Mouse (Mus musculus): ENCODE measurements around the gene Zfp719. TPM values are rescaled to one million over a fixed set of nuclear protein-coding genes. Genes with fewer than 3 reads are reported as not detected.

Gene Zfp719
- total RNA-seq, 2 experiments from 2014 or later = 10.8 to 12.5 TPM

DNA sequence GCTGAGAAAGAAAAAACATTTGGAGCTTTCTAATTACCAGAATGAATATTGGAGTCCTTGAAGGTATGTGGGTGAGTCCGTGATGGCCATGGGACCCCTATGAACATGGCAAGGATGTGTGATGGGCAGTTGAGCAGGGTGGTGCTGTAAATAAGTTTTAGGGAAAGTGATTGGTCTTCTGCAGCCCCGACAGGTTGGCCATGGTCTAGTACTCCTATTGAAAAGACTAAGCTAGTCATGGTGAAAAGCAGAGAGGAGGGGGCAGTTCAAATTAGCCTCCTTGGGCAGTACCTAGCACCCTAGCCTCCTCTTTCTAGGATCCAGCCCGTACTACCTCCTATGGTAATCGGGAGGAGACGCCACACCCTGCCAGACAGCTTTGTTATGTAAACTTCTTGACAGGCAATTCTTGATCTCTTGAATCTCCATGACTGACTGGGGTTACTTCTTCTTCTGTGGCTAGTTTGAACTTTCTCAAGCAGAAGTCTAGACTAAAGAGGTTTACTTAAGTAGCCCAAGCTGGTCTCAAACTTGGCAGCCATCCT is 28.4 kb downstream of the Zfp719 start:
- no peak for DNase-seq

- no peak for DNase-seq
These were observed 29.0 kb downstream of the Zfp719 start for GRCm38 (mm10) chr7:43608316-43608824.

GRCm38 (mm10) chr7:43613816-43614551 is 34.6 kb downstream of the Zfp719 start:
- no peak for DNase-seq

GRCm38 (mm10) chr7:43622927-43623326 is 43.5 kb downstream of the Zfp719 start:
- DNase-seq = no peak

- DNase-seq = no peak
These were observed 44.4 kb downstream of the Zfp719 start for GRCm38 (mm10) chr7:43623819-43624218.

GRCm38 (mm10) chr7:43625065-43625464 is 45.7 kb downstream of the Zfp719 start:
- no peak for DNase-seq

- DNase-seq = no peak
These were observed 46.5 kb downstream of the Zfp719 start for GRCm38 (mm10) chr7:43625794-43626422.

DNA sequence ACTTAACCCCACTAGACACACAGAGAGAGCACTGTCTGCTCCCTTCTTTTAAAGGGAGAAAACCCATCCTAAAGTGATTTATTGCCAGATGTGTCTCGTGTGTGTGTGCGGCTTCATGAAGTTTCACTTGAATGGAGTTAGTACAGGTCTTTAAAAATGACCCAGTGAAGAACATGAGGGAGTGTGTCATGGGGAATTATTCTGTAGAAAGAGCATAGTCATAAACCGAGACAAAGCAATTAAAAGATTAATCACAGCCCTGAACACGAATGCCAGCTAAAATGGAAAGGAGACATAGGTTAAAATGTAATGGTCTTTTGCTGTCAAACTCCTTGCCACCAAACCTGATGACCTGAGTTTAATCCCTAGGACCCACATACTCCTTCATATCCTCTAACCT is 54.5 kb downstream of the Zfp719 start:
- no peak for DNase-seq

DNA sequence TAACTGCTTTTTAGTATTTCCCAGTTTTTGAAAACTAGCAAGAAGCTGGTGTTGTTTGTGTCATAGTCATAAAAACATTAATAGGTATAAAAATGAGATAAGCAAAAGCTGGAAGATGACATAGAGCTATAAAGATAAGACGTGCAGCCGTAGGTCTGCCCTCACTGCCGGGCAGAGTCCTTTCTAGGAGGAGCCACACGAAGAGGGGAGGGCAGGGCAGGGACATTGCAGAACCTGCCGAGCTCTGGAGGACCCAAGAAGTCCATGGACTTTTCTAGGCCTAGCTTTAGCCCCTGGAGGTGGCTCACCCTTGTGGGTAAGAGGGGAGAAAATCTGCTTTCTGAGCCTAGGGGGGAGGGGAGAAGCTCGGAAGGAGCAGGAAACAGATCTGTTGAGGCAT is 55.1 kb downstream of the Zfp719 start, which contains the start of gene Ceacam18:
Gene Ceacam18 (plus strand): TSS at position 208 of the 400 bp plus-strand sequence.
- DNase-seq = no peak

GRCm38 (mm10) chr7:43636194-43636593 is 56.8 kb downstream of the Zfp719 start:
- no peak for DNase-seq

- no peak for DNase-seq
These were observed 57.7 kb downstream of the Zfp719 start for GRCm38 (mm10) chr7:43637118-43637517.

GRCm38 (mm10) chr7:43642587-43642986 is 63.2 kb downstream of the Zfp719 start:
- peak; percentile 62 for DNase-seq

Other genes starting within 250 kb of the Zfp719 start
- under 1 TPM in 1 of 2 experiments, not detected in 1; 0.24 TPM for gene Siglecf, start 228.3 kb upstream of the Zfp719 start, total RNA-seq (2021)
- 1 to 10 TPM; 1.4 to 1.9 TPM for gene Siglecg, start 171.4 kb upstream of the Zfp719 start, total RNA-seq (2021)
- not detected for gene Lim2, start 151.9 kb upstream of the Zfp719 start, total RNA-seq (2021)
- 1 to 10 TPM; 1.3 to 2.1 TPM for gene Nkg7, start 142.5 kb upstream of the Zfp719 start, total RNA-seq (2021)
- gene Cldnd2, start 138.8 kb upstream of the Zfp719 start, total RNA-seq (2021) = not detected
- 1,000 to 10,000 TPM; 1,536 to 1,703 TPM for gene Etfb, start 135.5 kb upstream of the Zfp719 start, total RNA-seq (2021)
- gene Gm45233, start 135.5 kb upstream of the Zfp719 start, total RNA-seq (2021) = 1 to 10 TPM in 1 of 2 experiments, under 1 TPM in 1; 0.69 to 1.1 TPM
- 1 to 10 TPM; 4.7 to 5.4 TPM for gene Vsig10l, start 116.5 kb upstream of the Zfp719 start, total RNA-seq (2021)
- gene Iglon5, start 89.5 kb upstream of the Zfp719 start, total RNA-seq (2021) = 1 to 10 TPM; 1.3 to 2.4 TPM
- gene 4931406B18Rik, start 73.7 kb upstream of the Zfp719 start, total RNA-seq (2021) = not detected
- gene Cd33, start 35.2 kb upstream of the Zfp719 start, total RNA-seq (2021) = 1 to 10 TPM; 3.3 to 4.0 TPM
- 1 to 10 TPM; 1.9 to 2.5 TPM for gene Zfp658, start 17.4 kb upstream of the Zfp719 start, total RNA-seq (2021)
- under 1 TPM in 1 of 2 experiments, not detected in 1; 0.27 TPM for gene Zfp819, start 27.6 kb downstream of the Zfp719 start, total RNA-seq (2021)
- not detected for gene Ceacam18, start 55.1 kb downstream of the Zfp719 start, total RNA-seq (2021)
- gene Siglece, start 80.6 kb downstream of the Zfp719 start, total RNA-seq (2021) = 1 to 10 TPM; 1.1 to 1.6 TPM
- 1 to 10 TPM; 9.7 to 9.8 TPM for gene Ctu1, start 92.4 kb downstream of the Zfp719 start, total RNA-seq (2021)
- under 1 TPM in 1 of 2 experiments, not detected in 1; 0.24 TPM for gene Klk14, start 110.8 kb downstream of the Zfp719 start, total RNA-seq (2021)
- not detected for gene Klk13, start 133.0 kb downstream of the Zfp719 start, total RNA-seq (2021)
- not detected for gene Klk12, start 189.3 kb downstream of the Zfp719 start, total RNA-seq (2021)
- under 1 TPM in 1 of 2 experiments, not detected in 1; 0.27 TPM for gene Klk11, start 195.0 kb downstream of the Zfp719 start, total RNA-seq (2021)
- gene Klk10, start 201.4 kb downstream of the Zfp719 start, total RNA-seq (2021) = under 1 TPM; 0.45 to 0.79 TPM
- not detected for gene Klk9, start 212.3 kb downstream of the Zfp719 start, total RNA-seq (2021)
- gene Klk8, start 218.0 kb downstream of the Zfp719 start, total RNA-seq (2021) = 1 to 10 TPM; 7.0 to 7.3 TPM
- not detected for gene Klk7, start 231.7 kb downstream of the Zfp719 start, total RNA-seq (2021)
- gene Klk6, start 244.9 kb downstream of the Zfp719 start, total RNA-seq (2021) = not detected